In the genomic region with DNA sequence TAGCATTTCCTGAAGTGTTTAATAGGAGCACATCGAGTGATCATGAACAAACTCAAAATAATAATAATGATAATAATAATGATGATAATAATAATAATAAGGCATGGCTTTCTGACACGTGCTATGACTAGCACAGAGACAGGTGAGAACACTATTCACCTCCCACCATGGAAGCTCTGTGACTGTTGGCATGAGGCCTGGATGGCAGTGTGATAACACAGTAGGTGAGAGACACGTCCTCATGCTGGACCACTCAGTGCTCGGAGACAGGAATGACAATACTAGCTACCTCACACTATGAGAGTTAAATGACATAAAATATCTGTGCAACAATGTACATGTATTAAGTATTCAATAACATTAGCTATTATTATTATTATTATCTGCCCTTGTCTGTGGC, we compare ENCODE assay signal across 12 mouse cellular contexts.
"Had no signal": no experiment of that assay in that cellular context is flagged by ENCODE, and none has a peak within 500 bp of the region (broad histone marks: within the 10 kb centered on the region; RNA-seq: fewer than 3 reads in every experiment).

No protein-coding gene starts in this region.

- H3K9ac ChIP-seq: liver, embryonic 13.5 days had no signal

- DNase-seq: kidney, postnatal 10 days; kidney, postnatal 36 days; layer of hippocampus, postnatal 36 days; liver, embryonic 13.5 days; lung, adult 2 months; lung, postnatal 14 days; lung, postnatal 4 days; midbrain, embryonic 14.5 days; thymus, adult 18-20 months; thymus, postnatal 36 days had no signal

- H3K4me3 ChIP-seq: left cerebral cortex, adult 2 months; liver, embryonic 13.5 days had no signal

- H3K9me3 ChIP-seq: liver, embryonic 13.5 days had no signal

- H3K4me1 ChIP-seq: liver, embryonic 13.5 days had no signal

- H3K27me3 ChIP-seq: liver, embryonic 13.5 days had no signal

- H3K4me2 ChIP-seq: liver, embryonic 13.5 days; midbrain, embryonic 11.5 days had no signal

- H3K27ac ChIP-seq: left cerebral cortex, adult 2 months; liver, embryonic 13.5 days had no signal
